Mouse (Mus musculus) heart, postnatal 10 days (tissue): ENCODE measurements around the gene Agpat1. TPM values are rescaled to one million over a fixed set of nuclear protein-coding genes. Genes with fewer than 3 reads are reported as not detected.

Experiments used
- DNase-seq, 2 experiments: peaks; one replicate each; pipeline ENCODE4 v3.0.0; 2021
- intact Hi-C: fragments of 180-260 bp; cut with DNase I; formaldehyde crosslinking; loops from one replicate; pipeline ENCODE4 v1.15.1; 2025
- total RNA-seq, 2 experiments: library from RNA; stranded (reverse); gene quantifications; 2 replicates each; pipeline ENCODE4 v1.2.3; 2021

Gene Agpat1
- total RNA-seq, 2 experiments from 2014 or later: 54.4 to 56.5 TPM

DNA sequence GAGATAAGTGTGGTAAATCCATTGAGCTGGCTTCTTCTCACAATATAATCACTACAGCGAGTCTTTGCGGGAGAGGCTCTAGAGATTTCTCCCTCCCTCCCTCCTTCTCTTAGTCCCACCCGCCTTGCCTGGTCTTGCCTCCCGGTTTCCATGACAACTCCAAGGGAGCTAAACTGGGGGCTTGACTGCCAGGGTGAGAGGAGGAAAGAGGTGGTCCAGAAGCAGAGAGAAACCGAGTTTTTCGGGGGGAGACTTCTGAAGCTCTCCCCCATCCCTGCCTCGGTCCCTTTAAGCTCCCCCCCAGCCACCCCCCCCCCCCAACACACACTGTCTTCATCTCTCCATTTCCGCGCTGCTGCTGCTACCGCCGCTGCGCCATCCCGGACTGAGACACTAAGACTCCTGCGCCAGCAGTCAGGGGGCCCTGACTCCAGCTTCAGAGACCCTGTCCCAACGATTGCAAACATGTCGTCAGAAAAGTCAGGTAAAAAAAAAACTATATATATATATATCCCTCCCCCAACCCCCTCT, 25.2 kb downstream of the Agpat1 start, which contains the start of gene Prrt1:
TSS of gene Prrt1 (plus strand) at position 313 of the 531 bp plus-strand sequence.
- no peak for DNase-seq
- intact Hi-C loops: no loop called here

DNA sequence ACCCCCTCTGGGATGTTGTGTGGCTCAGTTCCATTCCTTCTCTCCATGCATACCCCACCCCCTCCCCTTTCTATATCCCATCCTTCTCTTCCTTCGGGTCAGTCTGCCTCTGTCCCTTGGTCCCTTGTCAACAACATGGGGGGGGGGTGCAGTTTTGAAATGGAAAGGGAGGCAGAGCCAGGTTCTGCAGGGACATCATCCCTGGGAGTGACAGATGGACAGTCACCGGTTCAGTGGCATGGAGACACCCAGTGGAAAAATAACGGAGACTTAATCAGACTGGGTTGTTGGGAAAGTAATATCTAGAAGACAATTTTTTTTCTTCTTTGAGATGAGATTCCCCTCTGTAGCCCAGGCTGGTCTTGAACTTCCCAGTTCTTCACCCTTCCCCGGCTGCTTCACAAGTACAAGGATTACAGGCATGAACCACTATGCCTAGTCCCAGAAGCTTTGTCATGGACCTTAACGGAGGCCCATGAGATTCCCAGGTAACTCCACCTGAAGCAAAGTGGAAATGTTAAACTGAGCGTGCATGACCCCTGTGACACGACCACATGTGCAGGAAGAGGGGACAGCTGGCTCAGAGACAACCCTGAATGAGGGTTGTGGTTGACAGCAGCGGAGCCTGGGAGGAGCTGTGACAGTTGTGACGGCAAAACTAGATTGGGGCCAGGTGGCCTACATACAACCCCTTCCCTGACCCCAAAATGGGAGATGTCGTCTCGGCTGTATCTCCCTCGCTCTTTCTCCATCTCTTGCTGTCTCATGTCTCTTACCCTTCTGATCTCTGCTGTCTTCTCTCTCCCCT, 25.9 kb downstream of the Agpat1 start:
- intact Hi-C loops: no loop called here

DNA sequence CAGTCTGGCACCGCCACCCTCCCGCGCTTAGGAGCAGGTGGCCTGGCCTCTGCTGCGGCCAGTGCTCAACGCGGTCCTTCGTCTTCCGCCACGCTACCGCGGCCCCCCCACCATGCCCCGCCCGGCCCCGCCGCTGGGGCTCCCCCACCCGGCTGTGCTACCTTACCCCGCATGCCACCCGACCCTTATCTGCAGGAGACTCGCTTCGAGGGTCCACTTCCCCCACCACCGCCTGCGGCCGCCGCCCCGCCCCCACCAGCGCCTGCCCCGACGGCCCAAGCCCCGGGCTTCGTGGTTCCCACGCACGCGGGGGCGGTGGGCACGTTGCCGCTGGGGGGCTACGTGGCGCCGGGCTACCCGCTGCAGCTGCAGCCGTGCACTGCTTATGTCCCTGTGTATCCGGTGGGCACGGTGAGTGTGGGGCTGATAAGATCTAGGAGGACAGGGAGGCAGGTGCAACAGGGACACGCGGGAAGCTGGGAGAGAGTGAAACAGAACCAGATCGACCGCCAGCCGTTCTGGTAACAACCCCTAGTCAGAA, 26.8 kb downstream of the Agpat1 start:
- intact Hi-C loops: no loop called here
- DNase-seq: no peak

More for the DNA sequence above, 25.9 kb downstream of the Agpat1 start:
- no peak for DNase-seq

DNA sequence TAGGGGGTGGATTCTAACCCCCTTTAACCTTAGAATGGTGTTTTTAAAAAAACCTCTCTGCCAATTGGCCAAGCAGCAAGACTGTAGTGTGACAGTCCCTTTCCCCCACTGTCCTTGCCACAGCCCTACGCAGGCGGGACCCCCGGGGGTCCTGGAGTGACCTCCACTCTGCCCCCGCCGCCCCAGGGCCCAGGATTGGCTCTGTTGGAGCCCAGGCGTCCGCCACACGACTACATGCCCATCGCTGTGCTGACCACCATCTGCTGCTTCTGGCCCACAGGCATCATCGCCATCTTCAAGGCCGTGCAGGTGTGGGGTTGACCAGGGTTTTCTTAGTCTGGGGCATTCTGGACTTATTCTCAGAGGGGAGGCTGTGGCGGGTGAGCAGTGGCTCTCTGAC, 27.6 kb downstream of the Agpat1 start:
- intact Hi-C loops: no loop called here
- no peak for DNase-seq

DNA sequence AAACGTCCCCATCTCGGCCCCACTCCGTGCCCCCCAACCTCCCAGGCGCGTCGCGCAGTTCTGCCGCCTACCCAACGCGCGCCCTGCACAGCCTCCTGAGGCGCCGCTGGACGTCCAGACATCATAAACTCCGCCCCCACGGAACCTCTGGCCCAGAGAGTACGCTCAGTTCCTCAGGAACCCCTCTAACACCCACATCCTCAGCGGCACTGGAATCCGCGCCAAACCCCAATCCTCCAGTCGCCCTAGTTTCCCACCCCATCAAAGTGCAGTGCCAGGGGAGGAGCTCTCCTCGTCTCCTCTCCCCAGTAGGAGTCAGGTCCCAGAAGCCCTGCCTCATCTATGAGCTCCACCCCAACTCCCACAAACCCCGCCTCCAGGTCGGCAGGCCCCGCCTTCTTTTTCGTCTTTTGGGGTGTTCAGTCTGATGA, 28.2 kb downstream of the Agpat1 start:
- DNase-seq: peak; percentile 72 to 81
- intact Hi-C loops: no loop called here

DNA sequence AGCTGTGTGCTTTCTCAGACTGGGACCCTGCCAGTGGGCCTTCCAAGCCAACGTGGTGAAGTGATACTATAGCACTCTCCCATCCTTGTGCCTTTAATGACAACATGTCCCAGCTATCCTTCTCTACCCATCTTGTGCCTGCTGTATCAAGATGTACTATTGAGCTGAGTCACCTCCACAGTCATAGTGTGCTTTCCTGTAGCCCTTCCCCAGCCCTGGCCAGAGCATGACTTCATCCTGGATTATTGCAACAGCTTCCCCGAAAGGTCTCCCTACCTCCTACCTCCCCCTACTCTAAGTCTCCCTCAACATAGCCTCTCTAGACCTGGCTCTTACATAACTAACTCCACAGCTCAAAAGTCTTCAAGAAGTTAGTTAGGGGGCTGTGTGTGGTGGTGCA, 31.6 kb downstream of the Agpat1 start:
- intact Hi-C loops: no loop called here

DNA sequence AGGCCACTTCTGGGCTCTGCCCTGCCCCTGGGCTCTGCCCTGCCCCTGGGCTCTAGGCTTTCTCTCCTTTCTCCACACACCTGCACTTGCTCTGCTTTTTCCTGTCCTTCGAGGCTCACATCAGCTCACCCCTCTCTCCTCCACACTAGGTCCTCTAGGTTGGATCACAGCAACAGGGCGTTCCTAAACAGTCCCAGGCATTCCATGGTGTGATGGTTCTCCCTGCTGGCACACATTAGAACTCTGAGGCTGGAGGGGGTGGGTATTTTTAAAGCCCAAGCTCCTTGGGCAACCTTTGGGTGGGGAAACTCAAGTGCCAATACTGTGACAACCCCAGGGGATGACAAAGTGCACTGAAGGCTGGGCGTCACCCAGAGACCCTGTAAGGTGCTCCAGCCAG, 33.4 kb downstream of the Agpat1 start:
- DNase-seq: no peak
- intact Hi-C loops: no loop called here

More for the DNA sequence above, 31.6 kb downstream of the Agpat1 start:
- no peak for DNase-seq

DNA sequence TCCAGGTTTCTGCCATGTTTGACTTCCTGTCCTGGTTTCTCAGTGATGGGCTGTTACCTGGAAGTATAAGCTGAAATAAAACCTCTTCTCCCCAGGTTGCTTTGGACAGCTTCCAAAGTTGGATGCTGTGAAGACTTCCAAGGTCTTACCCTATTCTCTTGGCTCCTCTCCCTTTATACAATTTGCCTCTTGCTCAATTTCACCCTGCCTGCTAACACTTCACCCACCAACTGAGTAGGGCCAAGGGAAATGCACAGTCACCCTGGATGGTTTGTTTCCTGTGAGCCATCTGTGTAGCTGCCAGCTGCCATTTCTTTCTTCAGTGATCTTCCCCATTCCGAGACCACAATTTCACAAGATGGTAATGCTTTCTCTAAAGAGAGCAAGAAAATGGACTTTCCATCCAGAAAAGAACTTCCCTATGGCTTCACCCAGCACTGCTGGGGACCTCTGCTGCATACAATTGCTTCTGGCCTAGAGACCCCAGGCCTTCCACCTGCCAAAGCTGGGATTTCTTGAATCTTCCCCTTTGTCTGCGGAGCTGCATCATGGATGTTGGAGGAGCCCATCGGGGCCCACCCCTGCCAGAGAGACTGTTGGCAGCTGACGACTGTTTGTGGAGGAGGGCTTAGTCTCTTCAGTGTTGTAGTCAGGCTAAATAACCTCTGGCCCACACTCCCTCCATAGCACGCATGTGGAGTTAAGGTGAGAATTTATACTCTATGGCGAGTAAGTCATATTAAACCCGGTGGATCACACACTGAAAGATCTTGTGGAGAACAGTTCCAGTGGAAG, 35.6 kb downstream of the Agpat1 start:
- intact Hi-C loops: loop anchor here (5.0 kb wide), 1 partner anchor 293 kb away; the partner anchor contains the start of gene Neu1
- DNase-seq: no peak

DNA sequence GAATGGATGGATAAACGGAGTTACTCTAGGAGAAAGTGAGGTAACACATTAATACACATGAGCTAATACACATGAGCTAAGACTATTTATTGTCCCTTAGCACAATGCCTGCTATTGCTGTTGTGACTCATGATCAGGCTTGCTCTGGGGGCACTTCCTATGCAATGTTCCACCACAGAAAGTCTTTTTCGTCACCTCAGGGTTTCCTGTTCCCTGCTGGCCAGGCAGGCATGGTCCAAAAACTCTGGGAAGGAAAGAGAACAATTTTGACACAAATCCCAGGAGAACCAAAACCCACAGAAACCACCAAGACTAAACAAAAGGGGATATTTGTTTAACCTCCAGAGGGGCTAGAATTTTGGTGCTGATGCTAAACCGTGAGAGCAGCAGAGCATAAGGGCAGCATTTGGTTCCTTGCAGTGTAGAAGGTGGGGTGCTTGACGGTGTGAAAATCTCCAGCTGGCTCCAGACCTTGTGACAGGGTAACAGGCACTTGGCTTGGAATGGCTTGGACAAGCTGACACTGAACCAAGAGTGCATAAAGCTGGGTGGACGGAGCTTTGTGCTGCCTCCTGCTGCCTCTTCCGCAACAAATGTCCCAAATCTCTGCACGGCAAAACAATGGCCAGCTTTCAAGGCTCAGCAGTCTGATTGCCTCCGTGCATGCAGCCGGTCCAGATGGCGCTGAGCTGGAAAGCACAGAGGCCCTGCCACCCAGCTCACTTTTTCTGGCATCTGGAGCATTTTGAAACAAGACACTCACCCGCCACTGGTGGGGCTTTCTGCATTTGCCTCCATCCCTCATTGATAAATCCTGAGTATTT, 36.9 kb downstream of the Agpat1 start:
- peak; percentile 73 to 75 for DNase-seq
- intact Hi-C loops: loop anchor here (5.0 kb wide), 1 partner anchor 291 kb away; the partner anchor contains the start of gene Neu1

DNA sequence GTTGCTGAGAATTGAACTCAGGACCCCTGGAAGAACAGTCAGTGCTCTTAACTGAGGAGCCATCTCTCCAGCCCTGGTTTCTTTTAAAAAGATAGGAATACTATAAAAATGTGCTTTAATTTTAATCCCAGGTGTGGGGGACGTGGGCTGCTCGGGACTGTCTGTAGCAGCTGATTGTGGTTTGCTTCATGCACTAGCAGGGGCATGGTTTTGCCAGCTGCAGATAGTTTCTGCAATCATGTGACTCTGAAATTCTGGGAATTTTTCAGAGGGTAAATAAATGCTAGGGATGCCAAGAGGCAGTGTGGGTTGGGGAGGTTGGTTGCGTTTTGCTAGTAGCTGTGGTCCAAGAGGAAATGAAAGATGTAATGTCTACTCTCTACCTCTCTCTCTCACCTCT, 37.9 kb downstream of the Agpat1 start:
- intact Hi-C loops: loop anchor here (5.0 kb wide), 1 partner anchor 290 kb away; the partner anchor contains the start of gene Neu1

DNA sequence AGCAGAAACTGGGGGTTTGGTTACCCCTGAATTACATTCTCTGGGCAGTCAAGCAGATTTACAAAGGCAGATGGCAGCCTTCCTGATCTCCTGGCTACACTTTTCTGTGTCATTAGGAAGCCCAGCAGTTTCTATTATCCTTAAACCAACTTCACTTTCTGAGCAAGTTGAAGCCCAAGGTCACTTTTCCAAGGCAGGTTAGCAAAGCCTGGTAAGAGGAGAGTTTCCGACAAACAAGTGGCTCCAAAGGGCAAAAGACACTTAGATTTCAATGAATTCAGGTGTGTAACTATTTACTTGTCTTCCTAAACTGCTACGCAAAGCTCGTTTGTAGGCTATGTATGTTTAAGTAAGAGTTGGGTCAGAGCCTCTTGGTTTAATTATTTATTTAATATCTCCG, 39.3 kb downstream of the Agpat1 start:
- DNase-seq: no peak
- intact Hi-C loops: loop anchor here (5.0 kb wide), 1 partner anchor 289 kb away; the partner anchor contains the start of gene Neu1

More for the DNA sequence above, 37.9 kb downstream of the Agpat1 start:
- DNase-seq: no peak

DNA sequence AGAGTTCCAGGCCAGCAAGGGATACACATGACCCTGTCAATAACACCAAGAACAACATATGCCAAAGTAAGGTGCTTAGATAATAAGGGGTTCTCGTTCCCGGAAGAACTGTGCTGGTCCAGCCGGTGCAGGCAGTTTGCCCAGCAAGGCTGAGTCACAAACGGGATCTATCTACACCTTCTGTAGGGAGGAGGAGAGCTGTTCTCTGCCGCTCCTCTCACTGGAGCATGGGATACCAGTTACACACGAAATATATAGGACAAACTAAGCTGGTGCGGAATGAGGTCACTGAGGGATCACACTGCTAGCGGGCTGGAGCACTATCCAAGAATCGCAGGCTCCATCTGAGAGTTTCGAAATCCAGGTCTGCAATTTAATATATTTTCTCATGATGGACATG, 39.9 kb downstream of the Agpat1 start:
- DNase-seq: no peak
- intact Hi-C loops: loop anchor here (2.0 to 5.0 kb wide), 2 partner anchors 17 to 288 kb away; partner anchors contain the start of gene Neu1

DNA sequence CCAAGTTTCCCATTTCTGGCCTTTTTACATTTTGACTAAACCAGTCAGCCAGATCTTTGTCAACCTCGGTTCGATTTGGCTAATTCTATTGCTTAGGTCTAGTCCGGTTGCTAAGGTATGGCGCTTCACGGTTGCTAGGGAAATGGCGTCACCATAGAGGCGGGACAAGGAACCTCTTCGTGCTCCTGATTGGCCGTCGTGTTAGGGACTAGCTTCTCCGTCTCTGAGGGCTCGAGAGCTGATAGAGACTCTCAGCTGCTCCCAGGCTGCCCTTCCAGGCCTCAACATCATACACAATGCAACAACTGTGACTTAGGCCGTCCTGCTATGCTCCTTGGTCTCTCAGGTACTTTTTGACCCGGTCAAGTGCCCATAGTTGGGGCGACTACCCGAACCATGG, 40.5 kb downstream of the Agpat1 start, which contains the start of gene Fkbpl:
TSS of gene Fkbpl (plus strand) at position 157 of the 400 bp plus-strand sequence.
- DNase-seq: peak; percentile 98 to 99
- intact Hi-C loops: loop anchor here (2.0 to 5.0 kb wide), 2 partner anchors 18 to 288 kb away; partner anchors contain the start of gene Neu1

DNA sequence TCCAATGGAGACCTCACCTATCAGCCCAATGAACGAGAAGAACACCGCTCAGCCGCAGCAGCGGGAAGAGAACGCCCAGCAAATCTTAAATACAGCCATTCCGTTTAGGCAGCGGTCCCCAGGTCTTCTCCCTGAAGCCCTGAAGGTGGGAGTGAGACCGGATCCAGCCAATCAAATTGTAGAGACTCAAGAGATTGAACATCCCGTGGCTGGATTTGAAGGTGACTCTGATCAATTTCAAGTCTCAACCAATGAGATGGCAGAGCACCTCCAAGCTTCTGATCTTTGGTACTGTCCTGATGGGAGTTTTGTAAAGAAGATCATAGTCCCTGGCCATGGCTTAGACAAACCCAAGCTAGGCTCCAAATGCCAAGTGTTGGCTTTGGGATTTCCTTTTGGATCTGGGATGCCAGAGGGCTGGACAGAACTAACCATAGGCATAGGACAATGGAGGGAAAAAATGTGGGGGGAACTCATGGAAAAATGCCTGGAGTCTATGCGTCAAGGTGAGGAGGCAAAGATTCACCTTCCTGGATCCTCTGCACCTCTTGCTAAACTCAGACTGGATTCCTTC, 41.3 kb downstream of the Agpat1 start:
- no peak for DNase-seq
- intact Hi-C loops: loop anchor here (2.0 kb wide), 1 partner anchor 19 kb away; no protein-coding TSS in a partner anchor

DNA sequence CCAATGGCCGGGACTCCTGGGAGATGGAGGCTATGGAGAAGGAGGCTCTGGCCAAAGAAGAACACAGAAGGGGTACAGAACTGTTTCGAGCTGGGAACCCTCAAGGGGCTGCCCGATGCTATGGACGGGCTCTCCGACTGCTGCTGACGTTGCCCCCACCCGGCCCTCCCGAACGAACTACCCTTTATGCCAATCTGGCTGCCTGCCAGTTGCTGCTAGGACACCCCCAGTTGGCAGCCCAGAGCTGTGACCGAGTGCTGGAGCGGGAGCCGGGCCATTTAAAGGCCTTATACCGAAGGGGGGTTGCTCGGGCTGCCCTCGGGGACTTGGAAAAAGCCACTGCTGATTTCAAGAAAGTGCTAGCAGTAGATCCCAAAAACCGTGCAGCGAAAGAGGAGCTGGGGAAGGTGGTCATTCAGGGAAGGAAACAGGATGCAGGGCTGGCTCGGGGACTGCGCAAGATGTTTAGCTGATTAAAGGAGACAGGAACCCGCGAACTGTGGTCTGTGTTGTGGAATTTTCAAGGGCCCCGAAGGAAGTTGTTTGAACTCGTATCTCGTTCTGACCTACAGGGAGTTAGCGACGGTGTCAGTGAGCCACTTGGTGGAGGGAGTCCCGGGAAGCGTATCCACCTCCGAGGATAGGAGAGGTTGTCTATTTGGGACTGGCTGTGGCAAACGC, 41.9 kb downstream of the Agpat1 start:
- no peak for DNase-seq
- intact Hi-C loops: loop anchor here (2.0 kb wide), 1 partner anchor 19 kb away; no protein-coding TSS in a partner anchor

DNA sequence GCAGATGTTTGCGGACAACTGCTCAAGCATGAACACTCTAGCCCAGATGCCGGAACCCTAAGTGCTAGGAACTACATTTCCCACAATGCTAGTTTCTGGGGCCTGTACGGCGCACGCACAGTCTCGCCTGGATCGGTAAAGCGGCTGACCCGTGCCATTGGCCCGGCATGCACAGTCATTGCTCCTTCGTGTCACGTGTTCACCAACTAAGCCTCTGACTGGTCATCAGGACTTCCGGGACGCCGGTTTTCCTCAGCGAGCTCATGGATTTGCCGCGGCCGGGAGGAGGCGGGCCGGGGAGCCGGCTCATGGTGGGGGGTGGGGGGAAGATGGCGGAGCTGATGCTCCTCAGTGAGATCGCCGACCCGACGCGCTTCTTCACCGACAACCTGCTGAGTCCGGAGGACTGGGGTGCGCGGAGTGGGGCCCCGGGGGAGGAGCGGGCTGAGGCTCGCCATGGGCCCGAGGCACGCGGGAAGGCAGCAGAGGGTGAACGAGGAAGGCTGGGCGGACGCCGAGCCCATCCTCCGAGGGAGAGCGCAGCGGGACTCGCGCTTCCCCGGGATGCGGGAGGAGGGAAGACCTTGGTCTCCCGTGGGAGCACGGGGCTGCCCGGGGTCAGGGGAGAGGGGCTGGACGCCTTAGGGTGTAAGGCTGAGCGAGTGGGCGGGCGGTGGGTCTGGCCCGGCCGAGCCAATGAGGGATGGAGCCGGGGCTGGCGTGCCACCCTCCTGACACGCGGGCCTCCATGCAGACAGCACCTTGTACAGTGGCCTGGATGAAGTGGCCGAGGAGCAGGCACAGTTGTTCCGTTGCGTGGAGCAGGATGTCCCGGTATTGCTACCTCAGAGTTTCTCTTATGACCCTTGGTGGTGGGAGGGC, 43.1 kb downstream of the Agpat1 start, which contains the start of gene Atf6b:
TSS of gene Atf6b (plus strand) at position 241 of the 882 bp plus-strand sequence.
- intact Hi-C loops: no loop called here
- DNase-seq: peak; percentile 96 to 98

DNA sequence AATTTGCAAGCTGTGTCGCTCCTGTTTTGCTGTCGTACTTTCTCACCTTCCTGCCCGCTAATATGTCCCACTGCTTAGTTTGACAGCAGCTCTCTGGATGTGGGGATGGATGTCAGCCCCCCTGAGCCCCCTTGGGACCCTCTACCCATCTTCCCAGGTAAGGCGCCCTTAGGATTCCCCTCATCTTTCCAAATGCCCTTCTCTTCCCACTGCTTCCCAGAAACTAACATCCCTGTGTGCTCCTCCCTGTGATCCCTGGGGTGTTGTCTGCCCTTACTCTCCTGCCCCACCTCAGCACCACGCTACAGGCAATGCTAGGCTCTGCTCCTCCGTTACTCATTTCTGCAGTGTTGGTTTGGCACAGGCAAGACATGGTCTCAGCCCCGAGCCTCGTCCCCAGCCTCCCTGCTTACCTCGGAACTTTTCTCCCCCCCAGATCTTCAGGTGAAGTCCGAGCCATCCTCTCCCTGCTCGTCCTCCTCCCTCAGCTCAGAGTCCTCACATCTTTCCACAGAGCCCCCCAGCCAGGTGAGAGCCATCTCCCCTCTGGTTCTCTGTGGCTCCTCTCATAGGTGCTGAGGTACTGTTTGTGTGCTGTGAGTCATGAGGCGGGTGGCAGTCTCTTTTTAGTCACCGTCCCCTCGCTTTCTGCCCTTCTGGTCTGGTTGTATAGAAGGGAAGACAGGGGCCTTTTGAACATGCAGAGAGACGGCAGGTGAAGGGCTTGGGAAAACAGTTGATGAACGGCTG, 44.3 kb downstream of the Agpat1 start:
- intact Hi-C loops: no loop called here
- DNase-seq: no peak
